In genomic region chr9:63956052-63956451, GRCm38 (mm10) we compare ENCODE assay signal across 8 mouse cellular contexts.
DNase-seq lines count a peak whose midpoint lies in the region; ATAC-seq lines count a peak whose summit lies in the region.

No protein-coding gene starts in this region.

- H3K27ac ChIP-seq in heart, embryonic 10.5 days = peak overlapping the region; percentile 73; the same call in 1 of the 2 replicates

- DNase-seq in adrenal gland, adult (ENCODE audit: inconsistent age in 2 of 2, low spot score in 1 of 2) = peak; percentile 72 to 90
- no peak for DNase-seq in adrenal gland, adult 8-10 months
- peak; percentile 46 for DNase-seq in MN1 (ENCODE audit: low spot score)
- peak; percentile 90 for DNase-seq in embryo, embryonic 10 days (ENCODE audit: low spot score)
- no peak for DNase-seq in heart, embryonic 10.5 days (ENCODE audit: low spot score)
- peak; percentile 56 for DNase-seq in layer of hippocampus, adult 9-10 months (ENCODE audit: low spot score)
- DNase-seq in spleen, postnatal 4 days (ENCODE audit: low spot score in 2 of 2) = peak; percentile 59 to 85

- no peaks in the 10 kb centered on the region for H3K27me3 ChIP-seq in heart, embryonic 10.5 days (ENCODE audit: insufficient read depth, poor library complexity, severe bottlenecking)

- 43% methylated on average over 9 of the region's 9 CpGs for WGBS in heart, embryonic 10.5 days

- ATAC-seq in megakaryocyte progenitor cell, adult 5-6 weeks (replicated peaks; ENCODE audit: poor library complexity) = peak; percentile 94

- no peaks in the 10 kb centered on the region for H3K9me3 ChIP-seq in heart, embryonic 10.5 days

- H3K4me1 ChIP-seq in heart, embryonic 10.5 days = peaks cover 97% of the 10 kb centered on the region

- peaks cover 43% of the 10 kb centered on the region for H3K36me3 ChIP-seq in heart, embryonic 10.5 days

- H3K4me3 ChIP-seq in heart, embryonic 10.5 days = no peak overlapping the region

Comparison
In these comparisons a context has a peak if more than half of its experiments do, and no peak if none do; other contexts are left out.
1. DNase-seq: peak in adrenal gland, adult (2 of 2), MN1 (single experiment), embryo, embryonic 10 days (single experiment), layer of hippocampus, adult 9-10 months (single experiment) and spleen, postnatal 4 days (2 of 2); none in adrenal gland, adult 8-10 months (single experiment) and heart, embryonic 10.5 days (single experiment).